Mouse (Mus musculus) embryonic facial prominence, embryonic 11.5 days (tissue): ENCODE measurements around the gene Gpx2. TPM values are rescaled to one million over a fixed set of nuclear protein-coding genes. Genes with fewer than 3 reads are reported as not detected.

ENCODE experiments used
- ATAC-seq: fragments of 200-750 bp; cut with Nextera tagmentation; replicated peaks from 2 replicates; pipeline ENCODE4 v1.8.0; 2017; ENCODE audit warnings: low read depth; ENCODE audit not compliant: insufficient number of reproducible peaks, low FRiP score, low TSS enrichment
- DNase-seq: peaks from one replicate; pipeline ENCODE4 v3.0.0-alpha.2; 2015; ENCODE audit warnings: low spot score
- H3K27ac ChIP-seq: fragments of 300-500 bp; sonication (generic); replicated peaks from 2 replicates; pipeline ENCODE4 v1.5.1; 2014; ENCODE audit warnings: mild to moderate bottlenecking, low read depth, low read length, control low read depth
- H3K27me3 ChIP-seq: fragments of 300-500 bp; sonication (generic); 2 replicates; pipeline ENCODE4 v1.6.1; 2014; ENCODE audit warnings: mild to moderate bottlenecking, low read length, moderate library complexity, mixed read lengths; ENCODE audit not compliant: control insufficient read depth, insufficient read depth
- H3K36me3 ChIP-seq: fragments of 300-500 bp; sonication (generic); replicated peaks from 2 replicates; pipeline ENCODE4 v1.6.1; 2014; ENCODE audit warnings: low read depth, mild to moderate bottlenecking, low read length, moderate library complexity, mixed read lengths; ENCODE audit not compliant: control insufficient read depth, insufficient read depth
- H3K4me1 ChIP-seq: fragments of 300-500 bp; sonication (generic); 2 replicates; pipeline ENCODE4 v1.6.1; 2014; ENCODE audit warnings: low read length, mixed read lengths; ENCODE audit not compliant: control insufficient read depth, insufficient read depth
- H3K4me2 ChIP-seq: fragments of 300-500 bp; sonication (generic); 2 replicates; pipeline ENCODE4 v1.6.1; 2014; ENCODE audit warnings: low read depth, mild to moderate bottlenecking, control low read depth, low read length, moderate library complexity
- H3K4me3 ChIP-seq: fragments of 300-500 bp; sonication (generic); 2 replicates; pipeline ENCODE4 v1.5.1; 2014; ENCODE audit warnings: low read depth, low read length, control low read depth
- H3K9ac ChIP-seq: fragments of 300-500 bp; sonication (generic); replicated peaks from 2 replicates; pipeline ENCODE4 v1.6.1; 2014; ENCODE audit warnings: mild to moderate bottlenecking, control low read depth, low read length
- H3K9me3 ChIP-seq: fragments of 300-500 bp; sonication (generic); replicated peaks from 2 replicates; pipeline ENCODE4 v1.6.1; 2016; ENCODE audit warnings: mild to moderate bottlenecking, low read length, inconsistent platforms, mixed read lengths; ENCODE audit not compliant: control insufficient read depth
- WGBS: fragments of 180-500 bp; shearing (Covaris S2); extraction: QIAGEN DNeasy Blood & Tissue Kit; methylation state at CpG from one replicate; pipeline ENCODE4 v1.1.7; 2014; 5-methylcytosine and 5-hydroxymethylcytosine counted together
- polyA plus RNA-seq: library from polyadenylated mRNA; unstranded; fragments of >200 nt; fragmentation: Nextera tagmentation; extraction: Ambion mirVana; gene quantifications from 2 replicates; pipeline ENCODE4 v1.2.1, GENCODE M21; 2014

The Gpx2 gene
- polyA plus RNA-seq, 1 experiment from 2014 or later = 1.2 TPM

DNA sequence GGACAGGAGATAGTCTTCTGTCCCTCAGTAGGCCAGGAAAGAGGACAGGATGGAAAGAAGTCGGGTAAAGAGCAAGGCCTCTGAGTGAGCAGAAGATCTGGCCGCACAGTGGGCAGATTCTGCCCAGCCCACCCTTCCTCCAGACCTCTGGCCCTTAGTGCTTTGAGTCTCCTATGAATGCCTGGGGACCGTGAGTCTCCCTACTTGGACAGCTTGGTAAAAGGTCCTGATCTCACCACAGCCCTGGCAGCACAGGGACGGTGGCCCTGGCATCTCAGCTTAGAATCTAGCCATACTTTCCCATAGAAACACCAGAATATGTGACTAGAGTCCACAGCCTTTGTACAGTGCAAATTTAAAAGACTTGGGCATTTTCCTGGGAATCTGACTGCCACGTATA, 15.4 kb downstream of the Gpx2 start:
- WGBS = 81% methylated on average over 5 of the region's 5 CpGs
- Histone ChIP-seq H3K9me3 (no peaks in the 10 kb centered on the region), H3K36me3 (no peaks in the 10 kb centered on the region), H3K9ac (no peak overlapping the region), H3K4me3 (no peak overlapping the region), H3K27ac (no peak overlapping the region), H3K4me1 (no peaks in the 10 kb centered on the region), H3K27me3 (no peaks in the 10 kb centered on the region), H3K4me2 (no peak overlapping the region)
- no peak for DNase-seq
- ATAC-seq = no peak

DNA sequence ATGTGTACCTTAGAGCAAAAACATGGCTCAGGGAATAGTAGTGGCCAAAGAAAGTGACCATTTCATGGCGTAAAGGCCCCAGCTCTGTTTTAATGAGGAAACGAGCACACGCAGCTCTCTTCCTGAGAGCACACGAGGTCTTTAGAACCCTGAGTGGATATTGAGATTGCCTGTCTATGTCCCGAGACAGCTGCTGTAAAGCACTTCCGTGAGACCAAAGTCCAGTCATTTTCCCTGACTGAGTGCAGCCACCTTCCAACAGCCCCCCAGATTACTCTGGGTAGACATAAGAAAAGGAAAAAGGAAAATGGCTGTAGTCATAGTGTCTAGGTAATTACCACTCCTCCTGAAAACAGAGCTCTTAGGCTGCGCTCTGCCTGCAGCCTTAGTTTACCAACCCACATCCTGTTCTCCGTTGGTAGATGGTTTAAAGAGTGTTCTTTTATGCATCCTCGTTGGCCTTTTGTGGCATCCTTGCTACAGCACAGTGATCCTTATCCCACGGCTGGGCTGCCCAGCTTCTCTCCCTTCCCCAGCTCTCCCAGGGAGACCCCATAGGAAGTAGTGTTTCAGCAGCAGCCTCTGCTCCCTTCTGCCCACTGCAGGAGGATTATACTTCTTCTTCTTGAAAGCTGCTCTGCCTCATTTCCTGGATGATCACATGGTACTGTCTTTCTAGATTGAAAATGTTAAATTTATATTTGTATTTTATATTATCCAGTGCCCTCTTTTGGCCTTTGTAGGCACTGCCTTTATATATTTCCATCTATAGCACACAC, 16.9 kb downstream of the Gpx2 start:
- no peak overlapping the region for H3K4me3 ChIP-seq
- no peak overlapping the region for H3K4me2 ChIP-seq
- H3K9me3 ChIP-seq = no peaks in the 10 kb centered on the region
- H3K36me3 ChIP-seq = no peaks in the 10 kb centered on the region
- H3K27ac ChIP-seq = no peak overlapping the region
- DNase-seq (no peak), ATAC-seq (no peak)
- H3K4me1 ChIP-seq = no peaks in the 10 kb centered on the region
- WGBS = 83% methylated on average over 10 of the region's 10 CpGs
- H3K9ac ChIP-seq = no peak overlapping the region
- no peaks in the 10 kb centered on the region for H3K27me3 ChIP-seq

DNA sequence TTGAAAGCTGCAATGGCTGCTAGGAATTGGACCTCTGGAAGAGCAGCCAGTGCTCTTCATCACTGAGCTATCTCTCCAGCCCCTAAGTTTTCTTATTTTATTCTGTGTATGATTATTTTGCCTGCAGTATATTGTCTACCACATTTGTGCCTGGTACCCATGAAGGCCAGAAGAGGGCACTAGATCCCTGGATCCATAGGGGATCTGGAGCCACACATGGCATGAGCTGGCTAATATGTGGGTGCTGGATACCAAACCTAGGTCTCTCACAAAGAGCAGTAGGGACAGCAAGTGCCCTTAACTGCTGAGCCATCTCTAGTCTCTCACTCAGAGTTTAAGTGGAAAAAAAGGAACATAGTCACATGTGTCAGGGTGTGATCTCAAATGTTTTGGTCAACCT, 17.5 kb downstream of the Gpx2 start:
- no peak for ATAC-seq
- Histone ChIP-seq H3K9me3 (no peaks in the 10 kb centered on the region), H3K27ac (no peak overlapping the region), H3K4me2 (no peak overlapping the region), H3K9ac (no peak overlapping the region), H3K36me3 (no peaks in the 10 kb centered on the region), H3K4me3 (no peak overlapping the region), H3K4me1 (no peaks in the 10 kb centered on the region), H3K27me3 (no peaks in the 10 kb centered on the region)
- DNase-seq = no peak

DNA sequence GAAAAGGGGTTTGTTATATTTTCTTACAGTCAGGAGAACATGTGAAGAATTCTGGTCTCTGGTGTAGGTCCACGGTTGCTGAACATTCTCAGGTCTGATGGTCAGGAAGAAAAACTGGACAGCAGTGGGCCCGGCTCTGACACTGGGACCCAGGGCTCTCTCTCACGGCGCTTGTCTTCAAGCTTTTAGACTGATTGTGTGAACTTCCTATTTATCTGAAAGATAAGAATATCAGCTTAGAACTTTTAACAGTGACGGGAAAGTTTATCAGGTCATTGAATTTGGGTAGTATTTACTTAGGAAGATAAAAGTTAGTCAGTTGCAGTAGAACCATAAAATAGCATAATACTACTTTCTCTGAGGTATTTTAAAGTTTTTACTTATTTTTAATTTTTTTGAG, 18.5 kb downstream of the Gpx2 start:
- DNase-seq = no peak

DNA sequence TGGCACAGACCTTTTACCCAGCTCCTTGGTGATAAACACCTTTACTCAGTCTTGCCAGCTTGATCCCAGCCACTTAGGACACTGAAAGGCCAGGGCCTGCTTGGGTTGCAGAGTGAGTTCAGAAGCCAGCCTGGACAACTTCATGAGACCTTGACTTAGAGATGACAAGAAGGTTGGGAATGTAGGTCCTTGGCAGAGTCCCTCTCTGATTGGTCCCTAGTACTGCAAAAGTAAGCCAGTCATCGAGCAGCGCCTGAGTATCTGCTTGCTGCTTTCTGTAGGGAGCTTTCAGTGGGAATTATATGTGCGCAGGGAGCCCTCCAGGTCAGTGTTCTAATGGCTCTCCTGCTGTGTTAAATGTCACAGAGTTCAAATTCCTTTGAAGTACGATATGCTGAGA, 20.2 kb downstream of the Gpx2 start:
- Histone ChIP-seq H3K27ac (no peak overlapping the region), H3K27me3 (no peaks in the 10 kb centered on the region), H3K9ac (no peak overlapping the region), H3K4me3 (no peak overlapping the region), H3K36me3 (no peaks in the 10 kb centered on the region), H3K9me3 (no peaks in the 10 kb centered on the region), H3K4me1 (no peaks in the 10 kb centered on the region), H3K4me2 (no peak overlapping the region)
- WGBS = 53% methylated on average over 4 of the region's 4 CpGs
- no peak for ATAC-seq
- no peak for DNase-seq

More for the DNA sequence above, 18.5 kb downstream of the Gpx2 start:
- Histone ChIP-seq H3K27ac (no peak overlapping the region), H3K9ac (no peak overlapping the region), H3K4me1 (no peaks in the 10 kb centered on the region), H3K36me3 (no peaks in the 10 kb centered on the region), H3K4me3 (no peak overlapping the region), H3K27me3 (no peaks in the 10 kb centered on the region), H3K4me2 (no peak overlapping the region), H3K9me3 (no peaks in the 10 kb centered on the region)
- ATAC-seq = no peak
- WGBS = 92% methylated on average over 5 of the region's 5 CpGs

DNA sequence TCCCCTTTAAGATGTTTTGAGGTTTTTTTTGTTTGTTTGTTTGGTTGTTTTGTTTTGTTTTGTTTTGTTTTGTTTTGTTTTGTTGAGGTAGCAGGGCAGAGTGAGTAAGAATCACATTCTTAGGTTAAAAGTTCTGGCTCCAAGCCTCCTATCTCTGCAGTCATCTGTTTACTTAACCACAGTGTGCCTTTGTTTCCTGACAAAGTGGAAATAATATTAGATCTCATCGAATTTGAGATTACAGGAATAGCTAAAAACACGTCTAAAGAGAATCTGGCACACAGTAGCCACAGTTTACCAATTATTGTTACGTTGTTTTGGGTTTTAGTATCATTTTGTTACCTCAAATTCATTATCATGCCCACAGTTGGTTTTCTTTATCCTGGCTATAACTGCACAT, 20.7 kb downstream of the Gpx2 start:
- H3K27ac ChIP-seq = no peak overlapping the region
- DNase-seq (no peak), ATAC-seq (no peak)
- no peak overlapping the region for H3K4me2 ChIP-seq
- H3K4me3 ChIP-seq = no peak overlapping the region
- WGBS = 71% methylated on average over 3 of the region's 3 CpGs
- H3K36me3 ChIP-seq = no peaks in the 10 kb centered on the region
- no peaks in the 10 kb centered on the region for H3K9me3 ChIP-seq
- H3K9ac ChIP-seq = no peak overlapping the region
- no peaks in the 10 kb centered on the region for H3K27me3 ChIP-seq
- no peaks in the 10 kb centered on the region for H3K4me1 ChIP-seq

DNA sequence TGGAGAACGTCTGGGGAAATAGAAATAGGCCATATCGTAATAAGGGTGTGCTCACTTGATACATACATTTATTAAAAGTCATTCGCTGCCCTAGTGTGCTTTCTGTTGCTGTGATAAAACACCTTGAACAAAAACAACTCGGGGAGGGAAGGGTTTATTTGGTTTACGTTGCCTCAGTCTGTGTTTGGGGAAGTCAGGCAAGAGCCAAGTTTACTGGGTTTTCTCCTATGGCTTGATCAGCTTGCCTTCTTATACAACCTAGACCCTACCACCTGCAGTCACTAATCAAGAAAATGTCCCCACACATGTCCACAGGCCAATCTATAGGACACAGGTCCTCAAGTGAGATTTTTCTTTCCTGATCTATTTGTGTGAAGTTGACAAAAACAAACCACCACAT, 23.8 kb downstream of the Gpx2 start:
- DNase-seq (no peak), ATAC-seq (no peak)
- Histone ChIP-seq H3K9ac (no peak overlapping the region), H3K36me3 (no peaks in the 10 kb centered on the region), H3K9me3 (no peaks in the 10 kb centered on the region), H3K27me3 (no peaks in the 10 kb centered on the region), H3K27ac (no peak overlapping the region), H3K4me1 (no peaks in the 10 kb centered on the region), H3K4me2 (no peak overlapping the region), H3K4me3 (no peak overlapping the region)
- WGBS = 92% methylated on average over 5 of the region's 5 CpGs

DNA sequence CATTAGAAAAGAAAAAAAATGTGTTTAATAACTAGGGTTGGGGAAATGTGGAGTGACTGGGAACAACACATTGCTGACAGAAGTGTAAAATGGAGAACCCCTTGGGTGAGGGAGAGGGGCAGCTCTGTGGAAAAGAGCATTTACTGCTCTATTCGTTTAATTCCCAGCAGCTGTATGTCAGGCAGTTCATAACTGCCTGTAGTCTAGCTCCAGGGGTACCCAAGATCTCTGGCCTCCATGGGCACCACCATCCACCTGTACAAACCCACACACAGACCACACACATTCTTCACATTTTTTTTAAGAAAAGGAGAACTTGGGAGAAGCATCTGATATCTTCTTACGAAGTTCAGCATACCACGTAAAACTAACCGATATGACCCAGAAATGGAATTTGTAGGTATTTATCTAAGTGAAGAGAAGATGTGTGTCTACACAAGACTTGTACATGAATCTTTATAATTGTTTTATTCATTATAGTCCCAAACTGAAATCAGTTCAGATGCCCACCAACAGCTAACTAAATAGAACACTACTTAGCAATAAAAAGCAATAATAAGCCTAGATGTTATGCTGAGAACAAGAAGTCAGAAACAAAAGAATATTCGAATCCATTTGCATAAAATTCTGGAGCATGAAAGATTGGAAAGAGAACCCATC, 24.4 kb downstream of the Gpx2 start:
- DNase-seq (no peak), ATAC-seq (no peak)
- no peak overlapping the region for H3K9ac ChIP-seq
- H3K36me3 ChIP-seq = no peaks in the 10 kb centered on the region
- H3K4me2 ChIP-seq = no peak overlapping the region
- WGBS = 84% methylated on average over 5 of the region's 5 CpGs
- H3K9me3 ChIP-seq = no peaks in the 10 kb centered on the region
- H3K27me3 ChIP-seq = no peaks in the 10 kb centered on the region
- H3K27ac ChIP-seq = no peak overlapping the region
- no peak overlapping the region for H3K4me3 ChIP-seq
- H3K4me1 ChIP-seq = no peaks in the 10 kb centered on the region
